Mouse (Mus musculus) hindbrain, embryonic 14.5 days (tissue): ENCODE data around the gene Ptcra. TPM values are rescaled to one million over a fixed set of nuclear protein-coding genes. Genes with fewer than 3 reads are reported as not detected.

Experiments used
- ATAC-seq: fragments of 200-750 bp; cut with Nextera tagmentation; 2 replicates; pipeline ENCODE4 v1.8.0; 2017; ENCODE audit warnings: moderate number of reproducible peaks, mild to moderate bottlenecking, moderate TSS enrichment, moderate library complexity; ENCODE audit not compliant: low FRiP score
- DNase-seq: peaks from one replicate; pipeline ENCODE4 v3.0.0-alpha.2; 2015; ENCODE audit warnings: low spot score
- H3K27ac ChIP-seq: fragments of 300-500 bp; sonication (generic); 2 replicates; pipeline ENCODE4 v1.5.1; 2014; ENCODE audit warnings: mild to moderate bottlenecking, moderate library complexity
- H3K27me3 ChIP-seq: fragments of 300-500 bp; sonication (generic); 2 replicates; pipeline ENCODE4 v1.6.1; 2014; ENCODE audit warnings: mild to moderate bottlenecking, low read length, mixed read lengths; ENCODE audit not compliant: control insufficient read depth, insufficient read depth
- H3K36me3 ChIP-seq: fragments of 300-500 bp; sonication (generic); replicated peaks from 2 replicates; pipeline ENCODE4 v1.6.1; 2014; ENCODE audit not compliant: control insufficient read depth, insufficient read depth
- H3K4me1 ChIP-seq: fragments of 300-500 bp; sonication (generic); replicated peaks from 2 replicates; pipeline ENCODE4 v1.6.1; 2014; ENCODE audit warnings: antibody characterized with exemption, low read length, mixed read lengths; ENCODE audit not compliant: control insufficient read depth, insufficient read depth
- H3K4me2 ChIP-seq: fragments of 300-500 bp; sonication (generic); replicated peaks from 2 replicates; pipeline ENCODE4 v1.6.1; 2014; ENCODE audit warnings: mild to moderate bottlenecking, moderate library complexity
- H3K4me3 ChIP-seq: fragments of 300-500 bp; sonication (generic); replicated peaks from 2 replicates; pipeline ENCODE4 v1.5.1; 2014; ENCODE audit warnings: mild to moderate bottlenecking, low read length
- H3K9ac ChIP-seq: fragments of 300-500 bp; sonication (generic); 2 replicates; pipeline ENCODE4 v1.6.1; 2014
- H3K9me3 ChIP-seq: fragments of 300-500 bp; sonication (generic); 2 replicates; pipeline ENCODE4 v1.6.1; 2016; ENCODE audit warnings: low read length; ENCODE audit not compliant: control insufficient read depth
- WGBS: fragments of 180-500 bp; shearing (Covaris S2); extraction: QIAGEN DNeasy Blood & Tissue Kit; methylation state at CpG from one replicate; pipeline ENCODE4 v1.1.7; 2014; 5-methylcytosine and 5-hydroxymethylcytosine counted together
- polyA plus RNA-seq: library from polyadenylated mRNA; unstranded; fragments of >200 nt; fragmentation: Nextera tagmentation; extraction: Ambion mirVana; gene quantifications from 2 replicates; pipeline ENCODE4 v1.2.1, GENCODE M21; 2014

The Ptcra gene
- polyA plus RNA-seq: 0.21 and 0.35 TPM in 2 replicates

DNA sequence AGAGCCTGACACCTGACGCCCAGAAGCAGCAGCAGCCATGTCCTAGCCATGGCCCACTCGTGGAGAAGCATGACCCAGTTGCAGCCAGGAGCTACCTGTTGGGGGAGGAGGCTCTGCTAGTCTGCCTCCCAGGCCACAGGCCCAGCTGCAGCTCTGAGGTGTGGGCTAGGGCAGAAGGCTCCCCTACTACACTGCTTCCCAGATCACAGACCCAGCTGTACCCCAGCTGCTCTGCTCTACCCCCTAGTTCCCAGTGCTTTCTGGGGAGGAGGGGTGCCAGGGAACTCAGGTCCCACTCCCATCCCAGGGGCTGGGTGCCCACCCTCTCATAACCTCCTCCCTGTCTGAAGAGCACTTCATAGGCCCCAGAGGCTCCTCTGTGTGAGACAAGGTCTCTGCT lies at the start of gene Ptcra:
Ptcra (minus strand) TSS at position 169 of the 400 bp plus-strand sequence.
- WGBS: 59% methylated on average over 2 of the region's 2 CpGs
- no peaks in the 10 kb centered on the region for H3K4me1 ChIP-seq
- DNase-seq (no peak), ATAC-seq (no peak)
- H3K4me2 ChIP-seq: no peak within 1 kb of the TSS
- H3K36me3 ChIP-seq: no peaks in the 10 kb centered on the region
- H3K9me3 ChIP-seq: no peaks in the 10 kb centered on the region
- H3K27ac ChIP-seq: no peak within 1 kb of the TSS
- H3K4me3 ChIP-seq: no peak within 1 kb of the TSS
- H3K9ac ChIP-seq: no peak within 1 kb of the TSS
- H3K27me3 ChIP-seq: no peaks in the 10 kb centered on the region

DNA sequence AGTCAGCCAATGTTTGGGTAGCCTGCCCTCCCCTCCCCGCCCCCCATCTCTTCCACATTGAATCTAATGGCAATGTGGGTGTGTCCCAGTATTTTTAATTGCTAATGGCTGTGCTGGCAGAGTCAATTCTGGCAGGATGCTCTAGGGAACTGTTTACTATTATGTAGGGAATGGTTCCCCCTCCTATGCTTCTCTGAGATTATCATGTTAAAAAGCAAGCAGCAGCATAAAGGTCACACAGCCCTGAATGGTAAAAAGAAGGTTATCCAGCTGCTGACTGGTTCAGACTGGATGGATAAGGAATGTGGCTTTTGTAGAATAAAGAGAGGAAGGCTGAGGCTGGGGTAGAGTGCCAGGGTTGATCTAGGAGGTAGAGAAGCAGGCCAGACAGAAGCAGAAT lies 48.9 kb upstream of the Ptcra start:
- Histone ChIP-seq H3K4me1 (no peaks in the 10 kb centered on the region), H3K4me2 (no peak overlapping the region), H3K4me3 (no peak overlapping the region), H3K27ac (no peak overlapping the region), H3K9ac (no peak overlapping the region), H3K27me3 (no peaks in the 10 kb centered on the region), H3K9me3 (no peaks in the 10 kb centered on the region), H3K36me3 (peaks cover 67% of the 10 kb centered on the region)
- DNase-seq (no peak), ATAC-seq (no peak)
- 73% methylated on average over 1 of the region's 1 CpGs for WGBS

DNA sequence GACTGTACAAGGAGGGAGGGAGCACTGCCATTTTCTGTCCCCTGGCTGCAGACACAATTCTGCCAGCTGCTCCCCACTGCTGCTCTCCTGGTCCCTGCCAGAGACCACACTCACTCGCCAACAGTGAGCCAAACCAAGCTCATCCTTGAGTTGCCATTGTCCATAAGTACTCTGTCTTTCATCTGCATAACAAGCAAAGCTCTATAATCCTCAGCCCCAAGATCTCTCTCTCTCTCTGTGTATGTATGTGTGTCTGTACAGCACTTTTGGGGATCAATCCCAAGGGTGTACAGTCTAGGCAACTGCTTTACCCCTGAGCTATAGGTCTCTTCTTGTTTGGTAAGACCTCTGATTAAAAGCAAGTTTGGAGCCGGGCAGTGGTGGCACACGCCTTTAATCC lies 47.2 kb upstream of the Ptcra start:
- H3K4me3 ChIP-seq: no peak overlapping the region
- no peaks in the 10 kb centered on the region for H3K4me1 ChIP-seq
- no peak overlapping the region for H3K27ac ChIP-seq
- no peaks in the 10 kb centered on the region for H3K9me3 ChIP-seq
- H3K27me3 ChIP-seq: no peaks in the 10 kb centered on the region
- no peak for DNase-seq
- no peak overlapping the region for H3K9ac ChIP-seq
- WGBS: 92% methylated on average over 3 of the region's 3 CpGs
- peaks cover 84% of the 10 kb centered on the region for H3K36me3 ChIP-seq
- H3K4me2 ChIP-seq: no peak overlapping the region
- ATAC-seq: no peak

DNA sequence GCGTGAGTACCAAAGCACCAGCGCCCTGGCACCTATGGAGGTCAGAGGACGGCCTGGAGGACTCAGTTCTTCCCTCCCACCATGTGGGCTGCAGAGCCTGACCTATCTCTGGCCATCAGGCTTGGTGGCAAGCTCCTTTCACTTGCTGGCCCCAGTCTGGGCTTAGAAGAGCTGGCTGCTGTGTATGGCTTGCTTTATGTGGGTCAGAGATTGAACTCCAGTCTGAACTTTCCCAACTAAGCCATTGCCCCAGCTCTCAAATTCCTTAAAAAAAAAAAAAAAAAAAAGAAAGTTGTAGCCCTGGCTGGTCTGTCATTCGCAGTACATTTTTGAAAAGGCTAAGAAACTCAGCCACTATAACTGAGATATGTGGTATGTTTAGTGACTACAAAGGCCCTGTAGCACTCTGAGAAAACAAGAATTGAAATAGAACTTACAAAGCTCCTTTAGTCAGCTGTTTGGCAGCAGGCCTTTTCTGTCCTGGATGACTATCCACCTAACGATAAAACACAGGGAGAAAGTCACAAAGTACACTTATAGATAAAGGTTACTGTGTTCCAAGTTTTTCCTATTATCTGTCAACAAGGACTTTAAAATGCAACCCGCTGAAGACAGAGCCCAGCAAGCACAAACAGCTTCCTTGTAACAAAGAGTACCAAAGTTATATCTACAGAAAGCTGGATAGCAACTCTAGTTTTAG lies 45.8 kb upstream of the Ptcra start:
- Histone ChIP-seq H3K36me3 (peaks cover 96% of the 10 kb centered on the region), H3K4me2 (no peak overlapping the region), H3K4me3 (no peak overlapping the region), H3K4me1 (no peaks in the 10 kb centered on the region), H3K9me3 (no peaks in the 10 kb centered on the region), H3K27ac (no peak overlapping the region), H3K27me3 (no peaks in the 10 kb centered on the region), H3K9ac (no peak overlapping the region)
- ATAC-seq (no peak), DNase-seq (no peak)
- 89% methylated on average over 6 of the region's 6 CpGs for WGBS

DNA sequence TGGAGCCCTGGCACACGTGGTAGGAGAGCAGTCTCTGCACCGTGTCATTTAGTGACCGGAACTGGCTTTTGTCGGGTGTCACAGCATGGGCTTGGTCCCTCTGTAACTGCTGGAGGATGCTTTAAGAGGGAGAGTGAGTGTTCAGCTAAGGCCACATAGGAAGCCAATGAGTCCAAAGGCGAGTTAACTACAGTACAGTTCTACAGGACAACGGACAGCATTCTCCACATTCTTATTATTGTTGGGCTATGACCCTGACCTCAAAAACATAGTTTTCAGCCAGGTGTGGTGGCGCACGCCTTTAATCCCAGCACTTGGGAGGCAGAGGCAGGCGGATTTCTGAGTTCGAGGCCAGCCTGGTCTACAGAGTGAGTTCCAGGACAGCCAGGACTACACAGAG lies 44.9 kb upstream of the Ptcra start:
- no peak overlapping the region for H3K9ac ChIP-seq
- H3K27ac ChIP-seq: no peak overlapping the region
- ATAC-seq (no peak), DNase-seq (no peak)
- 90% methylated on average over 10 of the region's 10 CpGs for WGBS
- no peak overlapping the region for H3K4me3 ChIP-seq
- peaks cover 95% of the 10 kb centered on the region for H3K36me3 ChIP-seq
- H3K4me1 ChIP-seq: no peaks in the 10 kb centered on the region
- H3K9me3 ChIP-seq: no peaks in the 10 kb centered on the region
- H3K27me3 ChIP-seq: no peaks in the 10 kb centered on the region
- H3K4me2 ChIP-seq: no peak overlapping the region

DNA sequence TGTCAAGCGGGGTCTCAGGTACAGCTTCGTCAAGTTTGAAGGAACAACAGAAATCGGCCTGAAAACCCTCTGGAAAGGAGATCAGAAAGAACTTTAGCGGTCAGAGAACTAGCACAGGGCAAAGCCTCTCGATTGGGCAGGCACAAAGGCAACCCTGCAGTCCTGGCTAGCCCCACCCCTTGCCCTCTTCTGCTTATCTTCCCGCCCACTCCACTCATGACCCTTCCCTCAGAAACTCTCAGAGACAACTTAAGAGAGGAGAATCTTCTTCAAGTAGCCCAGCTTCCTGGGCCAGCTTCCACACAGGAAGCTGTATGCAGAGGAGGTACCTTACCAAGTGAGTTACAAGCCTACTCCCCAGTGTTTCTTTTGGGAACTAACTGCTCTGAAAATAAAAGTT lies 38.2 kb upstream of the Ptcra start:
- Histone ChIP-seq H3K27ac (no peak overlapping the region), H3K9me3 (no peaks in the 10 kb centered on the region), H3K4me3 (no peak overlapping the region), H3K4me2 (no peak overlapping the region), H3K27me3 (no peaks in the 10 kb centered on the region), H3K4me1 (no peaks in the 10 kb centered on the region), H3K9ac (no peak overlapping the region), H3K36me3 (peaks cover 80% of the 10 kb centered on the region)
- 89% methylated on average over 6 of the region's 6 CpGs for WGBS
- ATAC-seq (no peak), DNase-seq (no peak)

DNA sequence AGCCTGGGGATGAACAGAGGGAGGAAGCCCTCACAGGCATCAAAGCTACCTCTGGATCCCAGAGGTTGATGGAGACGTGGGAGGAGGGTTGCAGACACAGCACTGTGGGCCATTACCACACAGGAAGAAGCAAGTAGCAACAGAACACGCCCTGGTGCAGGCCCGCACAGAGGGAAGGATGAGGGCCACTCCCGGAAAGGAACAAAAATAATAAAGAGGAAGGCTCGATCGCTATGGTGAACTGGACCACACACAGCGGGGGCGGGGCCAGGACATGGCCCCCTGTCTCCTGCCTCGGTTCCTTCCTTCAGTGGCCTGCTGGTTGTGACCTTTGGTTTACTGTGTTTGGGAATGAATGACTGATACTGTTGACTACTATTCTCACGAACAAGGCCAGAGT lies 36.2 kb upstream of the Ptcra start:
- ATAC-seq (no peak), DNase-seq (no peak)
- H3K4me3 ChIP-seq: no peak overlapping the region
- H3K4me1 ChIP-seq: no peaks in the 10 kb centered on the region
- H3K9ac ChIP-seq: no peak overlapping the region
- peaks cover 60% of the 10 kb centered on the region for H3K36me3 ChIP-seq
- no peaks in the 10 kb centered on the region for H3K27me3 ChIP-seq
- H3K9me3 ChIP-seq: no peaks in the 10 kb centered on the region
- no peak overlapping the region for H3K4me2 ChIP-seq
- H3K27ac ChIP-seq: no peak overlapping the region
- WGBS: 78% methylated on average over 10 of the region's 10 CpGs

DNA sequence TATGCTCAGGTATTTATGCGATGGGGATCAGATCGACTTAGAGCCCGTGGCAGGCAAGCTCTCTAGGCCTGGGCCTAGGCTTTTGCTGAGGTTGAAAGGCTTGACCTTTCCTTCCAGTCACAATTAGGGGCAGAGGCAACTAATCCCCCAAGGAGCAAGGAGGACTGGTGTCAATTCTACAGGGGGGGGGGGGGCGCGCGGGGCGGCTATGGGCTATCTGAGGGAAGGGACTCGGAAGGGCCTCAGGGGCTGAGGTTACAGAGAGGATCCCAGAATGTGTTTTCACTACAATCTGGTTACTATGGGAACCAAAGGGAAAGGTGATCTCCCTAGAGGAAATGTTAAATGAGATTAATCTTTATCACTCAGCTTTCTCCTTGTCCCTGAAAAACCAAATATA lies 33.9 kb upstream of the Ptcra start:
- H3K9me3 ChIP-seq: no peaks in the 10 kb centered on the region
- 38% methylated on average over 8 of the region's 8 CpGs for WGBS

DNA sequence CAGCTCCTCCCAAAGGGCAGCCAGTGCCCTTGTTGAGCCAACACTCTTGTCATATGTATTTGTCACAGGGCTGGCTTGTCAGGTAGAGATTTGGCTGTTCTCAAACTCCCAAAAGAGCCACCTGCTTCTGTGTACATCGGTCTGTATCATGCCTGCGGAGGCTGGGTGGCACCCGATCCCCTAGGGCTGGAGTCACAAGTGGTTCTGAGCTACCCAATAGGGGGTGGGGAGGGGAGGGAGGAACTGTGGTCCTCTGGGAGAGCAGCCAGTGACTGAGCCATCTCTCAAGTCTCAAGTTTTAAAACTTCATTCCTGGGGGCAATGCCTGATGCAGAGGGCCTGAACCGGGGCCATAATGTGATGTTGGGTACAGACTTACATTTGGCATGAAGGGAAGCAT lies 33.2 kb upstream of the Ptcra start:
- H3K4me1 ChIP-seq: no peaks in the 10 kb centered on the region
- H3K27ac ChIP-seq: no peak overlapping the region
- H3K9me3 ChIP-seq: no peaks in the 10 kb centered on the region
- 91% methylated on average over 4 of the region's 4 CpGs for WGBS
- no peak for DNase-seq
- no peaks in the 10 kb centered on the region for H3K27me3 ChIP-seq
- no peak for ATAC-seq
- H3K36me3 ChIP-seq: peaks cover 36% of the 10 kb centered on the region
- H3K4me2 ChIP-seq: no peak overlapping the region
- H3K4me3 ChIP-seq: no peak overlapping the region
- H3K9ac ChIP-seq: no peak overlapping the region

More for the DNA sequence above, 33.9 kb upstream of the Ptcra start:
- Histone ChIP-seq H3K9ac (no peak overlapping the region), H3K4me1 (no peaks in the 10 kb centered on the region), H3K36me3 (peaks cover 41% of the 10 kb centered on the region), H3K27ac (no peak overlapping the region), H3K27me3 (no peaks in the 10 kb centered on the region), H3K4me2 (no peak overlapping the region), H3K4me3 (no peak overlapping the region)
- DNase-seq (no peak), ATAC-seq (no peak)

DNA sequence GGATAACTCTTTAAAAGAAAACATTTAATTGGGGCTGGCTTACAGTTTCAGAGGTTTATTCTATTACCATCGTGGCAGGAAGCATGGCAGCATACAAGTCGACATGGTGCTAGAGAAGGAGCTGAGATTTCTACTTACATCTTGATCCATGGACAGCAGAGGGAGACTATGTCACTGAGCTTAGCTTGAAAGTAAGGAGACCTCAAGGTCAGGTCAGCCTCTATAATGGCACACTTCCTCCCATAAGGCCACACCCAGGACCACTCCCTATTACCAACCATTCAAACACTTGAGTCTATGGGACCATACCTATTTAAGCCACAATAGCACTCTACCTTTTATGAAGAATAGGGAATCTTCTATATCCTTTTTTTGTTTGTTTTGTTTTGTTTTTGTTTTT lies 29.5 kb upstream of the Ptcra start:
- no peak overlapping the region for H3K4me2 ChIP-seq
- H3K4me3 ChIP-seq: no peak overlapping the region
- ATAC-seq: no peak
- no peaks in the 10 kb centered on the region for H3K27me3 ChIP-seq
- no peak overlapping the region for H3K27ac ChIP-seq
- H3K36me3 ChIP-seq: no peaks in the 10 kb centered on the region
- H3K9ac ChIP-seq: no peak overlapping the region
- 92% methylated on average over 2 of the region's 2 CpGs for WGBS
- DNase-seq: no peak
- H3K9me3 ChIP-seq: no peaks in the 10 kb centered on the region
- H3K4me1 ChIP-seq: no peaks in the 10 kb centered on the region
